Mouse (Mus musculus): Measurements from ENCODE around the gene Clstn1.

The Clstn1 gene

GRCm38 (mm10) chr4:149637942-149638341, 51.7 kb downstream of the Clstn1 start:
- DNase-seq = no peak

GRCm38 (mm10) chr4:149640831-149641230, 54.6 kb downstream of the Clstn1 start:
- no peak for DNase-seq

GRCm38 (mm10) chr4:149641400-149641799, 55.1 kb downstream of the Clstn1 start:
- DNase-seq = no peak

GRCm38 (mm10) chr4:149641956-149642355, 55.7 kb downstream of the Clstn1 start:
- DNase-seq = no peak

- no peak for DNase-seq
These were observed 59.5 kb downstream of the Clstn1 start for GRCm38 (mm10) chr4:149645761-149646160.

- DNase-seq = peak; percentile 44
These were observed 62.0 kb downstream of the Clstn1 start for GRCm38 (mm10) chr4:149648031-149648805.

- DNase-seq = peak; percentile 91
These were observed 64.4 kb downstream of the Clstn1 start for GRCm38 (mm10) chr4:149650493-149651193.

- DNase-seq = peak; percentile 85
These were observed 68.0 kb downstream of the Clstn1 start for GRCm38 (mm10) chr4:149654232-149654631.

GRCm38 (mm10) chr4:149657858-149658416, 71.7 kb downstream of the Clstn1 start:
- DNase-seq = peak; percentile 77

- no peak for DNase-seq
These were observed 73.3 kb downstream of the Clstn1 start for GRCm38 (mm10) chr4:149659495-149660116.

- DNase-seq = no peak
These were observed 74.3 kb downstream of the Clstn1 start for GRCm38 (mm10) chr4:149660598-149660997.

GRCm38 (mm10) chr4:149661967-149662589, 75.8 kb downstream of the Clstn1 start:
- no peak for DNase-seq

GRCm38 (mm10) chr4:149663849-149664503, 77.7 kb downstream of the Clstn1 start:
- no peak for DNase-seq

GRCm38 (mm10) chr4:149665016-149665691, 78.9 kb downstream of the Clstn1 start:
- DNase-seq = no peak

- no peak for DNase-seq
These were observed 79.4 kb downstream of the Clstn1 start for GRCm38 (mm10) chr4:149665692-149666090.

GRCm38 (mm10) chr4:149671175-149671574, 84.9 kb downstream of the Clstn1 start:
- no peak for DNase-seq

- no peak for DNase-seq
These were observed 86.5 kb downstream of the Clstn1 start for GRCm38 (mm10) chr4:149672747-149673146.

- no peak for DNase-seq
These were observed 88.6 kb downstream of the Clstn1 start for GRCm38 (mm10) chr4:149674814-149675377.

- peak; percentile 64 for DNase-seq
These were observed 89.4 kb downstream of the Clstn1 start for GRCm38 (mm10) chr4:149675378-149676261.

GRCm38 (mm10) chr4:149678006-149678405, 91.7 kb downstream of the Clstn1 start:
- DNase-seq = no peak
